Mouse (Mus musculus): ENCODE measurements at regions not wholly inside any gene's neighbourhood (a gene's known extent, or its start where the extent isn't known, plus 50 kb on each side); places are given as distances from the start of the nearest gene placed in this dataset.
A peak's percentile ranks its signal among the peaks of the same experiment; 100 is the strongest.

GRCm38 (mm10) chr1:144313318-144313717 is 64.3 kb upstream of the Rgs1 start:
- peak overlapping the region; percentile 22 to 49 for H3K4me3 ChIP-seq (ENCODE audit: control insufficient read depth in 1 of 2, insufficient read depth in 1 of 2, low read depth in 2 of 2, low read length in 2 of 2)
- H3K27me3 ChIP-seq (ENCODE audit: control insufficient read depth in 1 of 2, insufficient read depth in 2 of 2, low read length in 2 of 2), result no peaks in the 10 kb centered on the region
- DNase-seq (ENCODE audit: low read depth, low spot score), result peak; percentile 67
- peaks cover 0 to 63% of the 10 kb centered on the region in 2 experiments; a peak in 2 of 4 replicates for H3K36me3 ChIP-seq (ENCODE audit: control insufficient read depth in 1 of 2, insufficient read depth in 2 of 2, low read length in 2 of 2)
- H3K9me3 ChIP-seq (replicated peaks; ENCODE audit: insufficient read depth, low read length), result no peaks in the 10 kb centered on the region
- peak overlapping the region; percentile 77 for H3K27ac ChIP-seq (ENCODE audit: control insufficient read depth, low read depth, low read length)
- H3K79me2 ChIP-seq (ENCODE audit: control insufficient read depth, insufficient read depth, low read length, poor library complexity), result no peaks in the 10 kb centered on the region
- peaks cover 34 to 45% of the 10 kb centered on the region in 2 experiments for H3K4me1 ChIP-seq (ENCODE audit: control insufficient read depth in 1 of 2, insufficient read depth in 2 of 2, low read length in 2 of 2)
- TF ChIP-seq TCF12 (IDR thresholded peaks at IDR 0.05; ENCODE audit: low read depth, low read length) (peak; percentile 93), SIN3A (IDR thresholded peaks at IDR 0.05; ENCODE audit: low read length) (peak; percentile 74), ETS1 (IDR thresholded peaks at IDR 0.05; ENCODE audit: low read depth, low read length) (peak; percentile 91), NELFE (IDR thresholded peaks at IDR 0.05; ENCODE audit: low read depth, low read length) (no peak), RCOR1 (IDR thresholded peaks at IDR 0.05; ENCODE audit: low read depth, low read length) (peak; percentile 93), TBP (IDR thresholded peaks at IDR 0.05; ENCODE audit: low read depth, low read length) (no peak), ZNF384 (IDR thresholded peaks at IDR 0.05; ENCODE audit: low read depth, low read length) (no peak; the same call in 1 of the 2 replicates), BHLHE40 (IDR thresholded peaks at IDR 0.05; ENCODE audit: borderline replicate concordance, low read depth, low read length) (peak; percentile 51; the same call in 1 of the 2 replicates), ELF1 (IDR thresholded peaks at IDR 0.05; ENCODE audit: low read depth, low read length) (peak; percentile 74; the same call in 1 of the 2 replicates), USF1 (IDR thresholded peaks at IDR 0.05; ENCODE audit: low read depth, low read length) (peak; percentile 43; the same call in 1 of the 2 replicates), HCFC1 (IDR thresholded peaks at IDR 0.05; ENCODE audit: low read depth, low read length) (0 out of 2 replicates have a peak, but pooled peaks have one; percentile 17), GATA1 (IDR thresholded peaks at IDR 0.05; ENCODE audit: low read depth, low read length) (peak; percentile 95), JUND (IDR thresholded peaks at IDR 0.05; ENCODE audit: low read depth, low read length) (no peak), EP300 (IDR thresholded peaks at IDR 0.05; ENCODE audit: low read depth in 1 of 2, low read length in 2 of 2) (peak; percentile 96 to 97)
- H3K9ac ChIP-seq (ENCODE audit: control insufficient read depth, low read depth, low read length, poor library complexity, severe bottlenecking), result peak overlapping the region; percentile 42

- TF ChIP-seq SMC3 (IDR thresholded peaks at IDR 0.05; ENCODE audit: low read depth, low read length) (no peak), CHD1 (IDR thresholded peaks at IDR 0.05; ENCODE audit: low read depth, low read length) (no peak), MAX (IDR thresholded peaks at IDR 0.05; ENCODE audit: low read length) (no peak), POLR2AphosphoS2 (IDR thresholded peaks at IDR 0.05; ENCODE audit: low read length) (no peak), ETS1 (IDR thresholded peaks at IDR 0.05; ENCODE audit: low read depth, low read length) (no peak), NRF1 (IDR thresholded peaks at IDR 0.05; ENCODE audit: insufficient read depth, low read depth, low read length, poor library complexity, severe bottlenecking) (no peak), TAL1 (IDR thresholded peaks at IDR 0.05; ENCODE audit: low read length) (no peak), E2F4 (IDR thresholded peaks at IDR 0.05; ENCODE audit: borderline replicate concordance, low read depth, low read length) (no peak), TBP (IDR thresholded peaks at IDR 0.05; ENCODE audit: low read depth, low read length) (no peak), GABPA (IDR thresholded peaks at IDR 0.05; ENCODE audit: low read depth, low read length) (no peak), USF1 (IDR thresholded peaks at IDR 0.05; ENCODE audit: low read depth, low read length) (no peak), ELF1 (IDR thresholded peaks at IDR 0.05; ENCODE audit: low read depth, low read length) (no peak), JUND (IDR thresholded peaks at IDR 0.05; ENCODE audit: low read depth, low read length) (no peak)
- Histone ChIP-seq H3K4me1 (ENCODE audit: control insufficient read depth in 1 of 2, insufficient read depth in 2 of 2, low read length in 2 of 2) (peaks cover 27 to 45% of the 10 kb centered on the region in 2 experiments), H3K9ac (ENCODE audit: control insufficient read depth, low read depth, low read length, poor library complexity, severe bottlenecking) (no peak overlapping the region), H3K27ac (ENCODE audit: control insufficient read depth, low read depth, low read length) (no peak overlapping the region), H3K27me3 (ENCODE audit: control insufficient read depth in 1 of 2, insufficient read depth in 2 of 2, low read length in 2 of 2) (no peaks in the 10 kb centered on the region), H3K9me3 (replicated peaks; ENCODE audit: insufficient read depth, low read length) (no peaks in the 10 kb centered on the region), H3K4me3 (ENCODE audit: control insufficient read depth in 1 of 2, insufficient read depth in 1 of 2, low read depth in 2 of 2, low read length in 2 of 2) (no peak overlapping the region), H3K79me2 (ENCODE audit: control insufficient read depth, insufficient read depth, low read length, poor library complexity) (no peaks in the 10 kb centered on the region), H3K36me3 (ENCODE audit: control insufficient read depth in 1 of 2, insufficient read depth in 2 of 2, low read length in 2 of 2) (peaks cover 0 to 62% of the 10 kb centered on the region in 2 experiments; a peak in 2 of 4 replicates)
- no peak for DNase-seq (ENCODE audit: low read depth, low spot score)
Measured at GRCm38 (mm10) chr1:144309901-144310300, 60.9 kb upstream of the Rgs1 start.

Measured in MEL (cell line).